Mouse (Mus musculus) thymus, adult 2 months (tissue): ENCODE measurements around the gene Ccdc188.

Experiments used
- CTCF ChIP-seq: fragments of 200-500 bp; IDR thresholded peaks from 2 replicates; pipeline ENCODE4 v1.5.1; 2012; ENCODE audit warnings: mild to moderate bottlenecking, control low read depth, low read length, moderate library complexity, borderline replicate concordance; ENCODE audit not compliant: control insufficient read depth, poor library complexity, insufficient read depth; ENCODE audit errors: extremely low read depth
- POLR2A ChIP-seq: fragments of 200-500 bp; IDR thresholded peaks from 2 replicates; pipeline ENCODE4 v1.6.1; 2012; ENCODE audit warnings: mild to moderate bottlenecking, low read length, control low read depth, moderate library complexity; ENCODE audit not compliant: control insufficient read depth, poor library complexity, insufficient read depth; ENCODE audit errors: extremely low read depth

GRCm38 (mm10) chr16:18191006-18191405, 26.7 kb upstream of the Ccdc188 start:
- TF ChIP-seq CTCF = no peak
- TF ChIP-seq POLR2A = no peak
